14 mouse cellular contexts compared by ENCODE assay signal in the genomic region with DNA sequence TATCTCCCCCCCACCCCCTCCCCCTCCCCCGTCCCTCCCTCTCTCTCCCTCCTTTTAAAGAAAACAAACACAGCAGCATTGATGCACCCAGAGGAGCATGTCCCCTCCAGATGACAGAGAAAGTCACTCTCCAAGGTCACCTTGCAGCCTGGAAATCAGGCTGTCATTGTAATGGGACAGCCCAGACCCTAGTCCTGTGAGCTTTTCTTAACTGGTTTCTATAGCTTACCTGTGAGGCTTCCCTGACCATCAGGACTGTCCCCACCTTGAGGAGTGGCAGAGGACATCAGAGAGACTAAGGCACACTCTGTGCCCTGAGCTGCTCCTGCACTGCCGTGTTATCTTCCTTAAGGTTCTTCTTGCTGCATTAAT.
A peak's percentile ranks its signal among the peaks of the same experiment; 100 is the strongest.
DNase-seq lines count a peak whose midpoint lies in the region; ATAC-seq and TF ChIP-seq lines count a peak whose summit lies in the region.
"Had no signal": no experiment of that assay in that cellular context is flagged by ENCODE, and none has a peak within 500 bp of the region (broad histone marks: within the 10 kb centered on the region; RNA-seq: fewer than 3 reads in every experiment).

No protein-coding gene starts in this region.

- H3K4me2 ChIP-seq in embryonic facial prominence, embryonic 11.5 days (ENCODE audit: low read depth, low read length) = no peak overlapping the region
- H3K4me2 ChIP-seq in kidney, postnatal 0 days (ENCODE audit: low read length) = no peak overlapping the region
- no peak overlapping the region for H3K4me2 ChIP-seq in stomach, postnatal 0 days (replicated peaks; ENCODE audit: low read depth)
- H3K4me2 ChIP-seq: forebrain, embryonic 15.5 days; hindbrain, embryonic 13.5 days; liver, embryonic 13.5 days had no signal

- H3K9ac ChIP-seq in embryonic facial prominence, embryonic 11.5 days (replicated peaks; ENCODE audit: low read length) = no peak overlapping the region
- 0 out of 2 replicates have a peak overlapping the region, but pooled peaks have one; percentile 5 for H3K9ac ChIP-seq in kidney, postnatal 0 days (ENCODE audit: low read depth, low read length)
- H3K9ac ChIP-seq in stomach, postnatal 0 days (ENCODE audit: low read length) = no peak overlapping the region
- H3K9ac ChIP-seq: forebrain, embryonic 15.5 days; hindbrain, embryonic 13.5 days; liver, embryonic 13.5 days had no signal

- no peak for TF ChIP-seq EP300 in stomach, postnatal 0 days (optimal IDR thresholded peaks at IDR 0.05)

- H3K27ac ChIP-seq in embryonic facial prominence, embryonic 11.5 days (replicated peaks; ENCODE audit: low read depth, low read length) = no peak overlapping the region
- no peak overlapping the region for H3K27ac ChIP-seq in embryonic facial prominence, embryonic 10.5 days (replicated peaks)
- peak overlapping the region; percentile 93 for H3K27ac ChIP-seq in kidney, postnatal 0 days
- peak overlapping the region; percentile 59 for H3K27ac ChIP-seq in stomach, postnatal 0 days (replicated peaks)
- H3K27ac ChIP-seq: forebrain, embryonic 15.5 days; left cerebral cortex, adult 2 months had no signal

- H3K27me3 ChIP-seq in embryonic facial prominence, embryonic 11.5 days (ENCODE audit: control insufficient read depth, insufficient read depth, low read length) = no peaks in the 10 kb centered on the region
- H3K27me3 ChIP-seq in embryonic facial prominence, embryonic 10.5 days (replicated peaks; ENCODE audit: low read depth, poor library complexity, severe bottlenecking) = no peaks in the 10 kb centered on the region
- H3K27me3 ChIP-seq in kidney, postnatal 0 days (ENCODE audit: insufficient read depth, low read length) = no peaks in the 10 kb centered on the region
- no peaks in the 10 kb centered on the region for H3K27me3 ChIP-seq in stomach, postnatal 0 days (ENCODE audit: control insufficient read depth, insufficient read depth, low read length)
- H3K27me3 ChIP-seq: forebrain, embryonic 15.5 days; hindbrain, embryonic 13.5 days; liver, embryonic 13.5 days had no signal

- no peak overlapping the region for H3K4me3 ChIP-seq in embryonic facial prominence, embryonic 11.5 days (ENCODE audit: low read depth, low read length)
- H3K4me3 ChIP-seq in embryonic facial prominence, embryonic 10.5 days = no peak overlapping the region
- no peak overlapping the region for H3K4me3 ChIP-seq in kidney, postnatal 0 days (replicated peaks; ENCODE audit: low read depth, low read length)
- no peak overlapping the region for H3K4me3 ChIP-seq in stomach, postnatal 0 days (ENCODE audit: low read depth, low read length)
- H3K4me3 ChIP-seq: forebrain, embryonic 15.5 days; hindbrain, embryonic 13.5 days; left cerebral cortex, adult 2 months; liver, embryonic 13.5 days had no signal

- TF ChIP-seq CTCF in kidney, postnatal 0 days (IDR thresholded peaks at IDR 0.05; ENCODE audit: low read depth) = no peak
- no peak for TF ChIP-seq CTCF in stomach, postnatal 0 days (IDR thresholded peaks at IDR 0.05; ENCODE audit: low read depth)

- 0 out of 2 replicates have a peak, but pooled peaks have one; percentile 19 for ATAC-seq in embryonic facial prominence, embryonic 11.5 days (replicated peaks; ENCODE audit: insufficient number of reproducible peaks, low FRiP score, low TSS enrichment, low read depth)
- ATAC-seq in kidney, postnatal 0 days (replicated peaks; ENCODE audit: low FRiP score, low read depth) = peak; percentile 74
- peak; percentile 31 for ATAC-seq in stomach, postnatal 0 days (ENCODE audit: low FRiP score, low TSS enrichment)
- ATAC-seq: forebrain, embryonic 15.5 days had no signal

- H3K4me1 ChIP-seq in embryonic facial prominence, embryonic 11.5 days (ENCODE audit: control insufficient read depth, insufficient read depth, low read length) = no peaks in the 10 kb centered on the region; the same call in 1 of the 2 replicates
- H3K4me1 ChIP-seq in embryonic facial prominence, embryonic 10.5 days = peaks cover 28% of the 10 kb centered on the region
- H3K4me1 ChIP-seq in kidney, postnatal 0 days (replicated peaks; ENCODE audit: insufficient read depth, low read length) = peaks cover 59% of the 10 kb centered on the region
- H3K4me1 ChIP-seq in stomach, postnatal 0 days (replicated peaks; ENCODE audit: control insufficient read depth, insufficient read depth) = peaks cover 6% of the 10 kb centered on the region

- WGBS in embryonic facial prominence, embryonic 11.5 days = 47% methylated on average over 2 of the region's 2 CpGs
- WGBS in embryonic facial prominence, embryonic 10.5 days = 53% methylated on average over 2 of the region's 2 CpGs
- WGBS in kidney, postnatal 0 days = 29% methylated on average over 2 of the region's 2 CpGs
- 26% methylated on average over 2 of the region's 2 CpGs for WGBS in stomach, postnatal 0 days

- no peaks in the 10 kb centered on the region for H3K36me3 ChIP-seq in embryonic facial prominence, embryonic 11.5 days (replicated peaks; ENCODE audit: control insufficient read depth, insufficient read depth, low read depth, low read length)
- peaks cover 9% of the 10 kb centered on the region for H3K36me3 ChIP-seq in embryonic facial prominence, embryonic 10.5 days (replicated peaks)
- H3K36me3 ChIP-seq in kidney, postnatal 0 days (ENCODE audit: insufficient read depth, low read length) = no peaks in the 10 kb centered on the region
- no peaks in the 10 kb centered on the region for H3K36me3 ChIP-seq in stomach, postnatal 0 days (ENCODE audit: control insufficient read depth, insufficient read depth, low read length)
- H3K36me3 ChIP-seq: forebrain, embryonic 15.5 days; hindbrain, embryonic 13.5 days; liver, embryonic 13.5 days had no signal

- DNase-seq in embryonic facial prominence, embryonic 11.5 days (ENCODE audit: low spot score) = no peak
- DNase-seq in embryonic facial prominence, embryonic 10.5 days (ENCODE audit: low spot score) = no peak
- no peak for DNase-seq in kidney, postnatal 0 days (ENCODE audit: low spot score)
- DNase-seq in kidney, postnatal 25 days = no peak
- peak; percentile 27 for DNase-seq in testis, postnatal 10 days (ENCODE audit: low spot score)
- DNase-seq in testis, postnatal 14 days (ENCODE audit: low spot score) = no peak
- no peak for DNase-seq in stomach, postnatal 0 days (ENCODE audit: low spot score)
- DNase-seq in frontal cortex, adult 2 months (ENCODE audit: extremely low spot score in 1 of 2, low spot score in 1 of 2) = no peak
- DNase-seq: cerebellum, adult 18-20 months; liver, embryonic 13.5 days; thymus, postnatal 36 days had no signal

- no peaks in the 10 kb centered on the region for H3K9me3 ChIP-seq in embryonic facial prominence, embryonic 11.5 days (replicated peaks; ENCODE audit: control insufficient read depth, low read length)
- no peaks in the 10 kb centered on the region for H3K9me3 ChIP-seq in embryonic facial prominence, embryonic 10.5 days
- H3K9me3 ChIP-seq in kidney, postnatal 0 days (replicated peaks; ENCODE audit: low read length) = no peaks in the 10 kb centered on the region
- no peaks in the 10 kb centered on the region for H3K9me3 ChIP-seq in stomach, postnatal 0 days (ENCODE audit: control insufficient read depth, low read length)
- H3K9me3 ChIP-seq: forebrain, embryonic 15.5 days; hindbrain, embryonic 13.5 days; liver, embryonic 13.5 days had no signal

Comparison
In these comparisons a context has a peak if more than half of its experiments do, and no peak if none do; other contexts are left out.
1. ATAC-seq: peak in every context shown above with its lines; median percentile 74 in kidney, postnatal 0 days; 31 in stomach, postnatal 0 days; 19 in embryonic facial prominence, embryonic 11.5 days.
2. H3K27ac ChIP-seq: peak in kidney, postnatal 0 days (single experiment) and stomach, postnatal 0 days (single experiment); none in embryonic facial prominence, embryonic 11.5 days (single experiment) and embryonic facial prominence, embryonic 10.5 days (single experiment).